Mouse (Mus musculus) induced T-regulatory cell, adult 2 months (primary cell): ENCODE results near the gene Sez6l.
A peak's percentile ranks its signal among the peaks of the same experiment; 100 is the strongest.

Experiments
- DNase-seq: peaks from one replicate; pipeline ENCODE4 v3.0.0-alpha.2; 2012; ENCODE audit warnings: low read depth

Gene Sez6l

GRCm38 (mm10) chr5:112584155-112584769, 7.3 kb upstream of the Sez6l start:
- DNase-seq: no peak

- no peak for DNase-seq
Measured at GRCm38 (mm10) chr5:112583304-112583703, 6.3 kb upstream of the Sez6l start.

GRCm38 (mm10) chr5:112577750-112578149, 765 bp upstream of the Sez6l start:
- DNase-seq: no peak

- DNase-seq: no peak
Measured at GRCm38 (mm10) chr5:112576361-112576992, 508 bp downstream of the Sez6l start.

GRCm38 (mm10) chr5:112575151-112575915, 1.7 kb downstream of the Sez6l start:
- no peak for DNase-seq

- DNase-seq: peak; percentile 7
Measured at GRCm38 (mm10) chr5:112573916-112574315, 3.1 kb downstream of the Sez6l start.

- peak; percentile 1 for DNase-seq
Measured at GRCm38 (mm10) chr5:112572217-112572616, 4.8 kb downstream of the Sez6l start.

GRCm38 (mm10) chr5:112565489-112565888, 11.5 kb downstream of the Sez6l start:
- DNase-seq: no peak

- no peak for DNase-seq
Measured at GRCm38 (mm10) chr5:112565083-112565482, 11.9 kb downstream of the Sez6l start.

- no peak for DNase-seq
Measured at GRCm38 (mm10) chr5:112560869-112561499, 16.0 kb downstream of the Sez6l start.

- DNase-seq: no peak
Measured at GRCm38 (mm10) chr5:112560139-112560538, 16.8 kb downstream of the Sez6l start.

GRCm38 (mm10) chr5:112557396-112557795, 19.6 kb downstream of the Sez6l start:
- no peak for DNase-seq

GRCm38 (mm10) chr5:112556640-112557039, 20.3 kb downstream of the Sez6l start:
- DNase-seq: no peak

GRCm38 (mm10) chr5:112554508-112554907, 22.5 kb downstream of the Sez6l start:
- DNase-seq: no peak

- DNase-seq: no peak
Measured at GRCm38 (mm10) chr5:112552786-112553185, 24.2 kb downstream of the Sez6l start.

GRCm38 (mm10) chr5:112551975-112552728, 24.8 kb downstream of the Sez6l start:
- DNase-seq: no peak

- no peak for DNase-seq
Measured at GRCm38 (mm10) chr5:112548846-112549620, 28.0 kb downstream of the Sez6l start.

- DNase-seq: no peak
Measured at GRCm38 (mm10) chr5:112546771-112547170, 30.2 kb downstream of the Sez6l start.

GRCm38 (mm10) chr5:112538295-112538694, 38.7 kb downstream of the Sez6l start:
- DNase-seq: no peak

GRCm38 (mm10) chr5:112535868-112536267, 41.1 kb downstream of the Sez6l start:
- DNase-seq: no peak

GRCm38 (mm10) chr5:112534146-112534545, 42.8 kb downstream of the Sez6l start:
- DNase-seq: no peak
